Mouse (Mus musculus): ENCODE measurements around the gene Klhl7.
"Not testable (repeated sequence)": the region's sequence is repeated elsewhere in the genome, so short reads cannot be mapped to it uniquely, and the experiment has no call there.

The Klhl7 gene

GRCm38 (mm10) chr5:24095393-24095792 is 5.0 kb upstream of the Klhl7 start:
- DNase-seq (ENCODE audit: low read depth, low spot score): no peak

- DNase-seq (ENCODE audit: low read depth, low spot score): no peak
Measured at GRCm38 (mm10) chr5:24095881-24096280, 4.5 kb upstream of the Klhl7 start.

DNA sequence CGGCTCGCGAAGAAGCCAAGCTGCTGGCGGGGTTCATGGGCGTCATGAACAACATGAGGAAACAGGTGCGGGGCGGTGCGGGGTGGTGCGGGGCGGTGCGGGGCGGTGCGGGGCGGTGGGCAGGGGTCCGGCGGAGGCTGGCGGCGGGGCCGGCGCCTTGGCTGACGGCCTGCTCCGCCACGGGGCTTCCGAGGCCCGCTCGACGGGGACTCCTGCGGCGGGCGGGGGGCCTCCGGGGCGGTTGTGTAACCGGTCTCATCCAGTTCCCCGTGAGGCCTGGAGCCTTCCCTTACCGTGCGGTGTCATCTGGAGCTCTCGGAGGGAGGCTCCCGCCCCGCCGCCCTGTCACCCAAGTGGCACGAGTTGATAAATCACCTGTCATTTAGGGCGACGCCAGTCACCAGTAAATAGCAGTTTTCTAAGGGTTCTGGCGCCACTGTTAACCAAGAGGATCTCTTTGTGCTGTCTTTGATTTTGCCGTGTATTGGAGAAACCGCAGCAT is 456 bp downstream of the Klhl7 start:
- peak; percentile 69 for DNase-seq (ENCODE audit: low read depth, low spot score)

DNA sequence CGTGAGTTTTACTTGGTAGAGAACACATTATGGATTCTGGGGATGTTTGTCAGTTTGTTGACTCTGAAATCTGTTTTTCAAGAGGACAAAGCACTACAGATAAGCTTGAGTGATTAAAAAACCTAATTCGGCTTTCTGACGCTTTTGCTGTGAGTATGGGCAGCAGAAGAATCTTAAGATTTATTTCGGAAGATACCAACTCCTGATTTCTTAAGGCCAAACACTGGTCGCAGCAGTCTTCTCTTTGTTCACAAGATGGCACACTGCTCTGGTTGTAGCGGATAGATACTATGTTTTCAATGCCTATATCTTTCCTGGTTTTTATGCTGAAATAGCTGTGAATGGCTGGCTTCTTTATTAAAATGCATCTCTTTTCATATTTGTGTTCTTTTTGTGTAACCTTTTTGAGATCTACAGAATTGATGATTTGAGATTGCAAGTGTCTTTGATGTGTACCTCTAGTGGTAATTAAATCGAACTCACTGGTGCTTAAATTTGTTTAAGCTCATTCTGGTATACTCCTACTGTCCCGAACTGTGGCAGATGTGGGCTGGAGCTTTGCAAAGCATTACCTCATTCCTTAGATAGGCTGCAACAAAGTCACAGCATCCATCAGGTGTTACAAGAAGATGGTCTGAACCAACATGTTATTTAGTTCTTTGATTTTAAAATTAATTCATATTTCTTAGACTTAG is 1.2 kb downstream of the Klhl7 start:
- peak; percentile 14 for DNase-seq (ENCODE audit: low read depth, low spot score)

- DNase-seq (ENCODE audit: low read depth, low spot score): not testable (repeated sequence)
Measured at GRCm38 (mm10) chr5:24103235-24103634, 2.8 kb downstream of the Klhl7 start.

DNA sequence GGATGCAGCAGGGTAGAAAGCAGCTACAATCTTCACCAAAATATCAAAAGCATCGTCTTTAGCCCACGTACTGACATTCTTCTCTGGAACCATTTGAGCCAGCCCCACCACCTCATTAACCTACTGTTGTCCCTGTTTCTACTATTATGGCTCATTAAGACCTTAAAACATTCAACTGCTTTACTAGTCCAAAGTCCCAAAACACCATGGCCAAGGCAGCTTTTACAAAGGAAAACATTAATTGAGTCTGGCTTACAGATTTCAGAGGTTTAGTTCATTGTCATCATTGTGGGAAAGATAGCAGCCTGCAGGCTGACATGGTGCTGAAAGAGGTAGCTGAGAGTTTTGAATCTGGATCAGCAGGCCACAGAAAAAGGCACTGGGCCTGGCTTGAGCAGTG is 3.4 kb downstream of the Klhl7 start:
- no peak for DNase-seq (ENCODE audit: low read depth, low spot score)

GRCm38 (mm10) chr5:24107071-24107739 is 6.8 kb downstream of the Klhl7 start:
- DNase-seq (ENCODE audit: low read depth, low spot score): no peak

DNA sequence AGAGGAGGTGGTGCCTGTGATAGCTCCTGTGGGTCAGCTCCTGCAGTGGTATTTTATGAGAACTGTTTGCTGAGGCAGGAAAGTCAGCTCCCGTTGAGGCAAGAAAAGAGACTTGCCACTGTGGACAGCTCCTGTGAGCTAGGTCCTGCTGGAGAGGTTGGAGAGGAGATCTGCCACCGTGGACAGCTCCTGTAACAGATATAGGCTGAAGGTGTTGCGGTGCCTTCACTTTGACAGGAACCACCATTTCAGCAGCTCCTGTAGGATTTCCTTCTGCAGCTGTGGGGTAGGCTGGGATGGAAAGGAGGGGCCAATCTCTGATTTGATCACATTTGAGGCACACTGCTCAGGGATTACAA is 7.3 kb downstream of the Klhl7 start:
- DNase-seq (ENCODE audit: low read depth, low spot score): no peak

DNA sequence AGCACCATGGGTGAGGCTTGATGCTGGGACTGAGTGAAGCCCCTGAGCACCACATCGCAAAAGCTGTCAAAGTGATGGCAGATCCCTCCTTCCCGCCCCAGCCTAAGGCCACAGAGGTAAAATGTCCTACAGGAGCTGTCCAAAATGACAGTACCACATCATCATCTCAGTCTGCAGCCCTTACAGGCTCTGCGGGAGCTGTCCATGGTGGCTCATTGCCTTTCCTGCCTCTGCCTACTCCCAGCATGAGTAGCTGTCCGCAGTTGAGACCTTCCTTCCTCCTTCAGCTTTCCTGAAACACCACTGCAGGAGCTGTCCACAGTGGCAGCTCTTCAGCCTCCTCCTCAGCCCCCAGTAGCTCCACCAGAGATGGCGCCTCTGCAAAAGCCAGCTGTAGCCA is 9.7 kb downstream of the Klhl7 start:
- peak; percentile 5 for DNase-seq (ENCODE audit: low read depth, low spot score)

- DNase-seq (ENCODE audit: low read depth, low spot score): no peak
Measured at GRCm38 (mm10) chr5:24112116-24112903, 11.9 kb downstream of the Klhl7 start.

GRCm38 (mm10) chr5:24122221-24122620 is 21.8 kb downstream of the Klhl7 start:
- no peak for DNase-seq (ENCODE audit: low read depth, low spot score)

DNA sequence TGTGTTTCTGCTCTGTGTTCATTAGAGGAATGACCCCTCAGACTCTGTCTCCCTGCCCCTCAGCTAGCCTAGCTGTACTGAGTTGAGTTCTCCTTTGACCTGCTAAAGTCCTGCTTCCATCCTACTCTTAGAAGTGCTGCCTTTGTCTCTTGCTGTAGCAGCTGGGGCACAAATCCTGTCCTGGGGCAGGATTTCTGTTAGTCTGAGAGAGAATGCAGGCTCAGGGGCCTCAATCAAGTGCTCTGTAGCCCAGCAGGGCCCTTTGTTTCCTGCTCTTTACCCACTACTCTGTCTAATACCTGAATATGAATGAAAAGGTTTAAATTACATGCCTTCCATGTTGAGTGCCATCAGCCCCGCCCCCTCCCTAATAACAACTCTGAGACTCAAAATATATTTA is 23.8 kb downstream of the Klhl7 start:
- DNase-seq (ENCODE audit: low read depth, low spot score): no peak

DNA sequence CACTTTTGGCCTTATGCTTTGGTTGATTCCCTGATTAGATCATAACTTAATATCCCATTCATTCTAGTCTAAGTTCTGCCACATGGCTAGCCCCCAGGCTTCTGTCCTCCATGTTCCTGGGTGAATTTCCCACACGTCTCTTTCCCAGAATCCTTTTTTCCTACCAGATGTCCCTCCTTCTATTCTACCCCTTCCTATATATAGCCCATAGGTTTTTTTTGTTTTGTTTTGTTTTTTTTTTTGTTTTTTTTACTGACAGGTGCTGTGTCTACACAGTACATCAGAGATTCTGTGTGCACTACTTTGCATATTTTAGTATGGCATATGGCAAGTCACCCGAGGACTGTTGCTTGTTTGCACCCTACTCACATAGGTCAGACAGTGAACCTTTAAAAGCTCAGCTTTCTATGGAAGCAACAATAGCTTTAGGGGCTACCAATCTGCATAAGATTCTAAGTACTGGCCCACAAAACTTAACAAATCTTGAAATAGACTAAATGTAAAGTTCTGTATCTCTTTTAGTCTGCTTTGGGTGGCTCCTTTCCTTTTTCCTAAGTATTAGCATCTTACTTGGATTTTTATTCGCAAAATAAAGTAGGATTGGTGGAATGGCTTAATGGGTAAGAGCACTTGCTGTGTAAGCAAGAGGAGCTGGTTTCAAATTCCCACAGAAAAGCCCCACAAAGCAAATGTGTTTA is 24.3 kb downstream of the Klhl7 start:
- no peak for DNase-seq (ENCODE audit: low read depth, low spot score)

DNA sequence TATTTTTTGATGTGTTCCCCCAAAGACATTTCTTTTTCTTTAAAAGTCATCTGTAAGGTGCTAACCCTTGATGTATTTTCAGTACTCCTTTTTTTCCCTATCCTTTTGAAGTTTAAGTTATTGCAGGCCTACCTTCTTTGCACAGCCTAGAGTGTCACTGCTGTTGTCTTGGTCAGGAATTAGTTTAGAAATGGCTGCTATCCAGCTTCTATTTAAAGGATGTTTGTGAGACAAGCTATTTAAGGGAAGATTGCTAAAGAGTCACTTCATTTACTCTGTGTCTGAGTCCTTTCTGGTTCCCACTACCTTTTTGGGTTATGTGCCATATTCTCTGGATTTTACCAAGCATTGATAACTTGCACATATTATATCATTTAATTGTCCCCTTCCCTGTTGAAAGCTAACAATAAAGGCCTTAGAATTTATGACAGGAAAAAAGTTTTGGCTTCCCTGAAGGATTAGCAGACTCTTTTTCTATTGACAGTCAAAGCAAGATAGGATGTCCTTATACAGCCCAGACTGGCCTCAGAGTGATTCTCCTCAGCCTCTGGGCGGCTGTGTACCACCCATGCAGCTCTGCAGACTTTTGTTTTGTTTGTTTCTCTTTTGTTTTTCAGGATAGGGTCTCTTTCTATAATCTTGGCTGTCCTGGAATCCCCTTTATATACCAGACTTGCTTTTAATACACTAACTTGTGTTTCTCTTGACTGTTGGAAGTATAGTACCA is 25.7 kb downstream of the Klhl7 start:
- no peak for DNase-seq (ENCODE audit: low read depth, low spot score)

DNA sequence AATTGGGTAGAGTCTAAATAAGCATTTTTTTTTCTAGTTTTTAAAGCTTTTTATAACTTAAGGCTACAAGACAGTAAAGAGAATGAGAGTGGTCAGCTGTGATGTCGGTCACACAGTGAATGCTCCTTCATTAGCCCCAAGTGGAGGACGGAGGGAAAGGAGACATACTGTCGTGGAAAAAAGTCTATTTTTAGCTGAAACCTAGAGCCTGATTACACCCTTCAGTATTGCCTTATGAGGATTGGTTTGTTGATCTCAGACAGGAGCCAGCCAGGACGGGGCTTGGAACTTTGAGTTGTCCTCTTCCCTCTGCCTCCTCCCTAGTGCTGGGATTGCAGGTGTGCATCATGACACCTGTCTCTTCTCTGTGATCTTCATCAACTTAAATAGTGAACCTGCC is 26.6 kb downstream of the Klhl7 start:
- DNase-seq (ENCODE audit: low read depth, low spot score): no peak

GRCm38 (mm10) chr5:24146964-24147363 is 46.6 kb downstream of the Klhl7 start:
- no peak for DNase-seq (ENCODE audit: low read depth, low spot score)

GRCm38 (mm10) chr5:24152199-24152598 is 51.8 kb downstream of the Klhl7 start:
- no peak for DNase-seq (ENCODE audit: low read depth, low spot score)

DNA sequence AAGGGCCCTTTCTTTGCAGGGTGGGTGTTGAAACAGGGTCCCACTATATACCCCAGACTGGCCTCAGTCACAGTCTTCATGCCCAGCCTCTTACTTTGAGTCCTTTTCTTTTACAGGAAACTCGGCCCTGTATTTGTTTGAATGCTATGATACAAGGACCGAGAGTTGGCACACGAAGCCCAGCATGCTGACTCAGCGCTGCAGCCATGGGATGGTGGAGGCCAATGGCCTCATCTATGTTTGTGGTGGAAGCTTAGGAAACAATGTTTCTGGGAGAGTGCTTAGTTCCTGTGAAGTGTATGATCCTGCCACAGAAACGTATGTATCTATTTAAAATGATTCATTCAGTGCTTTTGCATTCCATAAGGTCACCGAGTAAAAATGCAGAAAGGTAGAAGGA is 56.4 kb downstream of the Klhl7 start:
- no peak for DNase-seq (ENCODE audit: low read depth, low spot score)

DNA sequence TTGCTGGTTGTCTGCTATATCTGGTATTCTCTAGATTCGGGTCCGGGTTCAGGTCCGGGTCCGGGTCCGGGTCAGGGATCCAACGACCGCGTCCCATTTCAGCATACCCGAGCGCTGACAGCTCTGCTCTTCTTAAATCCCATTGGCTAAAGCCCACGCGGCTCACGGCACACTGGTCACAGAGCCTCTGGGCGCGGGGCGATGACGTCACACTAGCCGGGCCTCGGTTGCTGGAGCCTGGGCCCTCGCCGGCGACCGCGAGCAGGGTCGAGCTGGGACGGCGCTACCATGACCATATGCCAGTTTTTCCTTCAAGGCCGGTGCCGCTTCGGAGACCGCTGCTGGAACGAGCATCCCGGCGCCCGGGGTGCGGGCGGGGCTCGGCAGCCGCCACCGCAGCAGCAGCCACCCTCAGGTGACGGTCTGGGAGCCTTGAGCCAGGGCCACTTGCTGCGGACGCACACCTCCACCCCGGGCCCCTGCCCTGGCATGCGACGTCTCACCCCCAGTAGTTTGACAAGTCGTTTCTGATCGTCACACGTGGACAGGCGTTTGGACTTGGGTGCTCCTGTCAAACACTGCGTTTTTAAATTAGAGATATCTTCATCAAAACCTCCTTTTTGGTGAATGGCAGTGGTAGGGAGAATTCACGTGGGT is 64.5 kb downstream of the Klhl7 start, which contains the start of gene Nupl2:
Gene Nupl2, plus strand, starts transcription at position 175 of the 657 bp plus-strand sequence.
- DNase-seq (ENCODE audit: low read depth, low spot score): peak; percentile 94

- DNase-seq (ENCODE audit: low read depth, low spot score): no peak
Measured at GRCm38 (mm10) chr5:24167263-24167662, 66.9 kb downstream of the Klhl7 start.

GRCm38 (mm10) chr5:24169881-24170280 is 69.5 kb downstream of the Klhl7 start:
- DNase-seq (ENCODE audit: low read depth, low spot score): no peak

All from CD4-positive, CD25-positive, alpha-beta regulatory T cell, adult 2 months (primary cell).